Mouse (Mus musculus) kidney, adult 18-20 months (tissue): ENCODE measurements around the gene Sesn1.
A peak's percentile ranks its signal among the peaks of the same experiment; 100 is the strongest.
"Not testable (repeated sequence)": the region's sequence is repeated elsewhere in the genome, so short reads cannot be mapped to it uniquely, and the experiment has no call there.

Source experiments
- DNase-seq: peaks from one replicate; pipeline ENCODE4 v3.0.0; 2021

The Sesn1 gene

DNA sequence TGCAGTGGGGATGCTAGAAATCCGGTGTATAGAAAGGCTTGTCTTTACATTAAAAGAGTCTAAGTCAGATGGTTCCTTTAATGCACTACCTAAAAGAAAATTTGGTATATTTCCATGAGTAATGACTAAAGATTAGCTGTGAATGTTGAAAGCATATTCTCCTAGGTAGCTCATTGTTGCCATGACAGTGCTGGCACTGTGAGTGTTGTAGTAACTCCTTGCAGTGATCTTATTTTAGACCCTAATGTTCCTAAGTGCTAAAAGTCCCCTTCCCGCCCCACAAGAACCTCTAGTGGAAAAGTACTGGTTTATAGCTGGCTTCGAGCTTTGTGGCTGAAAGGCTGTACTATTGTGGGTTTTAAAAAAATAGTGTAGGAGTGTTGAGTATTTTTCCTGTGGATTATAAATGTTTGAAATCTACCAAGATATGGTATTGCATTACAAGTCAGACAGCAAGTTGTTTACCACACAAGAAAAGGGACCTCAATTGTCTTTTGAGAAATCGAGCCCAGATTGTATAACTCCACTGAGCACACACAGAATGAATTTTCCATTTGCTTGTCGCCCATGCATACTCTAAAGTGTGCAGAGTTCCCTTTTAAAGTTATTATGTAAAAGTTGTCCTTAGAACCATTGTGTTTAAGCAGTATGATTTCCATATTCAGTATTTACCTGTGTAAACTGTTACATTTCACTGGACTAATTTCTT is 13.0 kb downstream of the Sesn1 start:
- DNase-seq, result no peak

- DNase-seq, result not testable (repeated sequence)
These were observed 13.5 kb downstream of the Sesn1 start for GRCm38 (mm10) chr10:41823282-41823675.

DNA sequence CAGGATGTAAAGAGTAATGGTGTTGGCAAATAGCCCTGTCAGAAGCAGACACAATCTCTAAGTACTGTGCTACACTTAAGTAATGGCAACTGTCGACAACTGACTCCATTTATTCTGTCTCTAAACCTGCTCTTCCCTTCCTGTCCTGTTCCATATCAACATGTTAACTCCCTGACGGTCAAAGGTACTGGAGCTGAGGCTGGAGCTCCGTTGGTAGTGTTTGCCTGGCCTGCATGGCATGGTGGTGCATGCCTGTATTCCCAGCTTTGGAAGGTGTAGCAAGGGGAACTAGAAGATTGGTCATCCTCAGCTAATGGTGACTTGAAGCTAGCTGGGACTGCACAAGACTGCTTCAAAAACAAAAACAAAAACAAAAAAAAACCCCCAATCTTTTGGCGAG is 14.2 kb downstream of the Sesn1 start:
- no peak for DNase-seq

DNA sequence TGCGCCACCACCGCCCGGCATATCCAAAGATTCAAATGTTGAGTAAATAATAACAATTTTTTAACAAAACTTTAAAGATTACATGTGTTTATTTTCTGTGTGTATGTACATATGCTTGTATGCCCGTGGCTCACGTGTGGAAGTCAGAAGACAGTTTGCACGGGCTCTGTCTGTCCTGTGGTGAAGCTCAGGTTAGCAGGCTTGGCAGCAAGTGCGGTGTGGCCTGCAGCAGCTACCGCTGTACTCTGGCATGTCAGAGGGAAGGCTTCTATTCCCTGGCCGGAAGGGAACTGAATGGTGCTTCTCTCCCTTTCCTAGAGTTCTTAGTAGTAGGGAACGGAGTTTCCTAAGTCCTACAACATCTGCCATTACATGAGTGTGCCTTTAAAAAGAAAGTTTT is 15.3 kb downstream of the Sesn1 start:
- no peak for DNase-seq

DNA sequence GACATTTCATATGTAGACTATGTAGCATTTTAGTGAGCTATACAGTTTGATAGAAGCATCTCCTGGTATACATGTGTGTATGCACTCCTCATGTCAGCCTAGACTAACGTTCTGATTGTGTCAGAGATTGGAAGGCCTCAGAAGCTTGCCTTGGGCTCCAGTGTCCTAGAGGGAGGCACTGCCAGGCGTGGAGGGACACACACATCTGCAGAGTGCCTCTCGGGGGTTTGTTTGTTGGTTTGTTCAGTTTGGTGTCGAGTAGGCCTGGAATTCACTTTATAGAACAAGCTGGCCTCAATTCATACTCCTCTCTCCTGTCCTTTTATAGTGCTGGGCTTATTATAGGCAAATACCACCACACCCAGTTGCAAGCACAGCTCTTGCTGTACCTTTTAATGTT is 16.3 kb downstream of the Sesn1 start:
- DNase-seq, result no peak

- no peak for DNase-seq
These were observed 16.9 kb downstream of the Sesn1 start for GRCm38 (mm10) chr10:41826526-41827116.

GRCm38 (mm10) chr10:41827784-41828183 is 18.0 kb downstream of the Sesn1 start:
- DNase-seq, result no peak

- no peak for DNase-seq
These were observed 19.5 kb downstream of the Sesn1 start for GRCm38 (mm10) chr10:41829191-41829590.

GRCm38 (mm10) chr10:41829980-41830379 is 20.2 kb downstream of the Sesn1 start:
- DNase-seq, result no peak

DNA sequence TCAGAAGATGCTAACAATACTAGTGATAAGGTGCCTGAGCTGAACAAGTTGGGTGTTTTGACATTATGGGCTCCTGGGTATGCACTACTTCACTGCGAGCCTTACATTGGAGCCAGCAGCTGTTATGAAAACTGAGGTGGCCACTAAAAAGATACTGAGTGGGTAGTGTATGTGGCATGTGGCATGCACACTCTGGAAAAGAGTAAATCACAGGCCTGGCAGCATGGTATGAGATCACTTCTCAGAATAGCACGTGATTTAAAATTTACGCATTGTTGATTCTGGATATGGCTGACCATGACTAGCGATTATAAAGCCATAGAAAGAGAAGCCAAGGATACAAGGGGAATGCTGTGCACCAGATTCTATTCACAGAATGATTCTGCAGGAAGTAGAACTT is 20.7 kb downstream of the Sesn1 start:
- no peak for DNase-seq

DNA sequence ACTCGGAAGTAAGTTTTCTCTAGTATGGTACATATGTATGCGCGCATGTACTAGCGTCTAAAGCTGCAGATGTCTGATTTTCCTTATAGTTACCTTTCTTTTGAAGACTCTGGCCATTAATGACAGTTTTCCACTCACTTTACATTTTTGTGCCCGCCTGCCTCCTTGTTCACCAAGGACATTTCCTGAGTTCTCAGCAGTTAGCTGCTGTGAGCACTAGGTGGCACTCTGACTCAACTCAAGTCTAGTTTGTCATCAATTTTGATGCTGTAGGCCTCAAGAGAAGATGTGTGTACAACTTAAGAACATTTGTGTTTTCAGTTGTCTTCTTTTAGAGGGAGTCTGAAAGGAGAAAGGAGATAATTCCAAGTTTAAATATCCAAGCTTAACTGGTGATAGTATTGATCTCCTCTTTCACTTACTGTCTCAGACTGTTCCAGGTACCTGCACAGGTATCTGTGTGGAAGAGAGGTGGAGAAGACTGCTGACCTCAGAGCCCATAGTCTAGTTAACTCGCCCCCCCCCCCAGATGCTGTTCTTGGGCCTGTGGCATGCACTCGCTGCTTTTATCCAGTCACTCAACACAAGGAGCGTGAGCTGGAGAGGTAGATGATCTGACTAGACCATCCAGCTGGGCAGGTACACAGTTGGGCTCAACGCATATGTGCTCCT is 21.3 kb downstream of the Sesn1 start:
- peak; percentile 70 for DNase-seq

DNA sequence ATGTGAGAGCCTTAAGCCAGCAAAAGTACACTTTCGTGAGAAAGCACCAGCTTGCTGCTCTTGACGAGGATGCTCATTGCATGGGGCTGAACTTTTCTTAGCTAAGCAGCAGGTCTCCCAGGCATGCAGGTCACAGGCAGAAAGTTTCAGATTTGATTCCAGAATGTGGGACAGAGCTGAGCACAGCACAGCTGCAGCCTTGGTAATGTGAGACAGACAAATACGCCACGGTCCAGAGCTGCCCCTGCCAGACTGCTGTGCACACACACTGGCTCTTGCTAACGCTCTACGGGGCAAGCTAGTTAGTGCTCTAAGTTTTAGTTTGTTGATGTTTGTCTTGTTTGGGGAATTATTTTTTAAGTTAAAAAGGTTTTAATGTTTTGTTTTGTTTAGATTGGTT is 22.5 kb downstream of the Sesn1 start:
- DNase-seq, result no peak

GRCm38 (mm10) chr10:41834131-41834530 is 24.4 kb downstream of the Sesn1 start:
- DNase-seq, result no peak

DNA sequence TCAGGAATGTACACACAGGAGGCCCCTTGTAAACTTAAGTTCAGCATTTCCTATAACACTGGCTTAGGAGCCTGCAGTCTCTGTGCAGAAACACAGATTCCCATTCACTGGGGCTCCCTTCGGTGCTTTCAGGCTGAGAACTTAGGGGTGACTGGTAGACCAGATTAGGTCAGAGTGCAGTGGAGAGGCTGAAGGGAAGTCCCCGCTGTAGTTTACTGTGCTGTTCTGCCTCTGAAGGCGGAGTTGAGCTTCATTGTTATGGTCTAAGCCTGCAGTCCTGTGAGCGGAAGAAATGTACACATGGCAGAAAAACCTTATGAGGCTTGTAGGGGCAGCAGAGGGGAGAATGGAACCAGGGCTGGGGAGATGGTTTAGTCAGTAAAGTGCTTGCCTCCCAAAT is 29.2 kb downstream of the Sesn1 start:
- DNase-seq, result no peak

GRCm38 (mm10) chr10:41847737-41848136 is 38.0 kb downstream of the Sesn1 start:
- DNase-seq, result no peak

DNA sequence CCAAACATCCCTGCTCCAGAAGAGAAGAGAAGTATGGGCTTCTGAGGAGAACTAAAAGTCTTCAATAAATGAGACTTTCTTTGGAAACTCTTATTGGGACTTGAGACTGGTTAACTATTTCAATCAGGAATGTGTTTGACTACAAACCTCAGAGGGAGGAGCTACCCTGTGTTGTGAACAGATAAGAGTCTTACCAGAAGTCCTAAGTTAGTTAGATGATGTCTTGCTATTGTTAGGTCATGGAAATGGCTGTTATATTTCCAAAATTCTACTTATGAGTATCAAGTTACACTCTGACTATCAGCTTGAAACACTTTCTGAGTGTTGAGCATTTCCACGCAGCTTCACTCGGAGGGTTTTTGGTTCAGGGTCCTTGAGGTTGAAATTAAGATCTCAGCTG is 39.0 kb downstream of the Sesn1 start:
- no peak for DNase-seq

DNA sequence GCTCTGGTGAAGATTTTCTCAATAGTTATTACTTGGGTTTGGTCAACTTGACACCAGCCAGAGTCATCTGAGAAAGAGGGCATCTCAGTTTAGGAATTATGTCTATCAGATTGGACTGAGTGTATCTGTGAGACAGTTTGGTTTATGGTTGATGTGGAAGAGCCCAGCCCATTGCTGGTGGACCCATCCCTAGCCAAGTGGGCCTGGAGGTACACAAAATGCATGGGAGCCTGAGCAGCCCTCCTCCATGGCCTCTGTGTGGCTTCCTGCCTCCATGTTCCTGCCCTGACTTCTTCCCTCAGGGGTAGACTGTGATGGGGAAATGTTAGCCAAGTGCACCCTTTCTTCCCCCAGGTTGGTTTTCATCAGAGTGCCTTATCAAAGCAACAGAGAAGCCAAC is 50.1 kb downstream of the Sesn1 start:
- DNase-seq, result no peak

- DNase-seq, result no peak
These were observed 50.5 kb downstream of the Sesn1 start for GRCm38 (mm10) chr10:41860275-41860688.

- no peak for DNase-seq
These were observed 53.3 kb downstream of the Sesn1 start for GRCm38 (mm10) chr10:41863053-41863452.

- DNase-seq, result no peak
These were observed 56.5 kb downstream of the Sesn1 start for GRCm38 (mm10) chr10:41866069-41866837.

- no peak for DNase-seq
These were observed 57.1 kb downstream of the Sesn1 start for GRCm38 (mm10) chr10:41866838-41867154.

DNA sequence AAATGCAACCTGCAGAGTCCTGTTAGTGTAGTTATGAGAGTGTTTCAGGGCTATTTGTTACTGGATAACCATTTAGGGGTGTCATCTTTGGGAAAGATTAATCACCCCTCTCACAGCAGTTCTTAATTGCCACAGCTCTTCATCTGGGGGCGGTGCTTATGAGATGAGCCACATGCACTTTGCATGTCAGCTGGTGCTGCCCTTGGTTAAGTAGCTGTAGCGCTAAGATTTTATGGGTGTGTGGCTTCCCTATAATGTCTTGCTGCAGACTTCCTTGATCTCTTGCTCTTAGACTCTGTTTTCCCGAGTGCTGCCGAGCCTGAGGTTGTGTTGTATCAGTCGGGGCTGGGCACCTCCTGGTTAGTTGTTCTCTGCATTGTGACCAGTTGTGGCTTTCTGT is 58.2 kb downstream of the Sesn1 start:
- DNase-seq, result no peak

DNA sequence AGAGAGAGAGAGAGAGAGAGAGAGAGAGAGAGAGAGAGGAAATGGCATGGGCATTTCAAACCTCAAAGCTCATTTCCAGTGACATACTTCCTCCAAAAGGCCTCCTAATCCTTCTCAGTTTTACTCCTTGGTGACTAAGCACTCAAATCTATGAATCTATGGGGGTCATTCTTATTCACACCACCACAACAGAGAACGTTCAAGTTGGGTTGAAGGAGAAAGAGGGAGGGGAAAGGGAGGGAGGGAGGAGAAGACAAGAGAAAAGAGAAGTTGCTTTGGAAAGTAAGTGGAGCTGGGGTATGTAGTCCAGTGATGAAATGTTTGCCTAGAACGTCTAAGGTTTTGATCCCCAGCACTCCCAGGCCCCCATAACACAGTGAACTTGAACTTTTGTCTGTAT is 60.4 kb downstream of the Sesn1 start:
- DNase-seq, result no peak

DNA sequence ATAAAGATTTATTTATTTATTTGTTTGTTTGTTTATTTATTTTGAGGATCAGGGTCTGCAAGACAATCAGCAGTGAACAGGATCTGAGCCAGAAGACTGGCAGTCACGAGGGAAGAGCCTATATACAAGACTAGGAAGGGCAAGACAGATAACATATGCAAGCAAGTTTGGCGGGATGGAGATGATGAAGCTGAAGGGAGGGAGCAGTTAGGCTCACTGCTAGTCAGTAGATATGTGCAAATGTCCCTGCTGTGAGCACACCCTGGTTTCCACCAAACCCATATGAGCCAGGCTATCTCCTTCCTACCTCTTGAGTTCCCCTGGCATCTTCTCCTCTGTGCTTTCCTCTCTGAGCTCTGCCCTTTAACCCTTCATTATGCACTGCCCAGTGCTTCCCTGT is 61.8 kb downstream of the Sesn1 start:
- DNase-seq, result no peak
